Mouse (Mus musculus): ENCODE data around the gene Nap1l1.
"Not testable (repeated sequence)": the region's sequence is repeated elsewhere in the genome, so short reads cannot be mapped to it uniquely, and the experiment has no call there.

The Nap1l1 gene

DNA sequence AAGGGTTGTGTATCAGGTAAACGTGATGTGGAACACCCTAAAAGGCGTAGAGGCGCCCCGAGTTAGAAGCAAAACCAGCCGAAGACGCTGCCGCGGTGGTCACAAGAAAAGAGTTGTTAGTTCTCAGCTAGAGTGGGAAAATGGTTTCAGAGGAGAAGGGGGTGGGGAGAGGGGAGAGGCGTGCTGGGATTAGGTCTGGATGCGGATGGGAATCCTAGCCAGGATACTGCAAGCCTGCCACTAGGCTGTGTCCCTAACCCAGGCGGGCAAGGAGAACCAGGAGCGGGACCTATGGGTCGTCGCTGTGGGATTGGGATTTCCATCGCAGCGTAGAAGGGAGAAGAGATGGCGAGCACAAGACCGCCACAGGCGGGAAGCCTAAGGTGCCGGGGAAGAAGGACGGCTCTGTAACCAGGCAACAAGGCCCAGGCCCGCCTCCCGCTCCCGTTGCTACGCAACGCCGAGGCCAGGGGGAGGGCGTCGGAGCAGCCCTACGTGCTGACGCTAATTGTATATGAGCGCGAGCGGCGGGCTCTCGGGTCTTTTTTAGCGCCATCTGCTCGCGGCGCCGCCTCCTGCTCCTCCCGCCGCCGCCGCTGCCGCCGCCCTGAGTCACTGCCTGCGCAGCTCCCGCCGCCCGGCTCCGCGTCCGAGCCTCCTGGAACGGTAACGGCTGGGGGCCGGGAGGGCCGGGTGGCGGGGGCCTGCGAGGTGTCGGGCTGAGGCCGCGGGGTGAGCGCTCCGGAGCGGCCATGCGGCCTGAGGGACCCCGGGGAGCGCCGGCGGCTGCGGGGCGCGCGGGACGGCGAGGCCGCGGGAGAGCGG, at the start of gene Nap1l1:
Gene Nap1l1, plus strand, starts transcription at position 538 of the 825 bp plus-strand sequence.
- DNase-seq: peak; percentile 98

- DNase-seq: no peak
Observed at GRCm38 (mm10) chr10:111426491-111426890, 46.5 kb upstream of the Nap1l1 start.

- no peak for DNase-seq
Observed at GRCm38 (mm10) chr10:111433502-111433901, 39.5 kb upstream of the Nap1l1 start.

DNA sequence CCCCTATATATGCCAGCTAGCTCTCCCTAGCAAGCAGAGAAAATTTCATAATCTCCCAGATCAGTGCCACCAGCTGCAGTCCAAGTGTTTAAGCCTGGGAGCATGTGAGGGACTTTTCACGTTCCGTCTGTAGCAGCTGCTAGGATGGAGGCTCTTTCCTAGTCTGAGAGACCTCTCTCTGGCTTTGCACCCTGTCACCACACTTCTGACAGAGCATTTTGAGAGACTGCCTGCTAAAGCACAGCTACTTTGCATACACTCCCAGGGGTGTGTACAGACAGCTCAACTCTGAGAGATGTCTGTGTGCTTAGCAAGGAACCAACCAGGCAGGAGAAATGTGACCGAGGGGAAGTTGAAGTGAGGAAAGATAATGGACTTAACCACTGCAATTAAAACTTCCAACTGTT, 32.0 kb upstream of the Nap1l1 start:
- no peak for DNase-seq

- DNase-seq: no peak
Observed at GRCm38 (mm10) chr10:111444199-111444598, 28.8 kb upstream of the Nap1l1 start.

DNA sequence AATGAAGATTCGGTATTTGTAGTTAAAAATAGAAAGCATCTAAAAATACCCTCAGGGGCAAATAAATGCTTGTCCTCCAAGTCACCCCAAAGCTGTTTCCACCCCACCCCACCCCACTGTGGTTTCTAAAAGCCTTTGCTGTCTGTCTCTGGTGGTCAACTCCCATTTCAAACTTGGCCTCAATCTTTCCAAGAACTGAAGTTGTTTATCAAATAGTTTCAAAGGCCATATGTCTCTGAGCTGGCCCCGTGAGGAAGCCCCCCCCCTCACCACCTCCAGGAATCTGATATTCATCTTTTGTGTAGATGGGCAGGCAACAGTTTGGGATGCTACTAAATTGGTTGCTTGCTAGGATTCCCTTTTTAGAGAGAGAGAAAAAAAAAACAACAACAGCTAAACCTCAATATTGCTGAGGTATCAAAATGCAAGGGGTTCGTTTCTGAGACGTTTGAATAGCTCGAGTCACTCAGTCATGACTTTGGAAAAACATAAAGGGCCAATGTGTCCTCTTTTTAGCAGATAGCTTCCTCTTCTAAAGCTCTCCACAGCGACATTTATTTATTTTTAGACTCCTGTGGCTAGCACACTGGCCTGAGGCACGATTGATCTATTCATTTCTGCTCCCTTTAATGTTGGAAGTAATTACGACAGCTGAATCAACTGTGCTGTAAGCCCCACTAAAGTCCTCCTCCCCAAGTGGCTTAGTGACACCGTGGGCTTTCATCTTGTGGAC, 26.9 kb upstream of the Nap1l1 start:
- DNase-seq: no peak

- not testable (repeated sequence) for DNase-seq
Observed at GRCm38 (mm10) chr10:111446672-111447008, 26.4 kb upstream of the Nap1l1 start.

DNA sequence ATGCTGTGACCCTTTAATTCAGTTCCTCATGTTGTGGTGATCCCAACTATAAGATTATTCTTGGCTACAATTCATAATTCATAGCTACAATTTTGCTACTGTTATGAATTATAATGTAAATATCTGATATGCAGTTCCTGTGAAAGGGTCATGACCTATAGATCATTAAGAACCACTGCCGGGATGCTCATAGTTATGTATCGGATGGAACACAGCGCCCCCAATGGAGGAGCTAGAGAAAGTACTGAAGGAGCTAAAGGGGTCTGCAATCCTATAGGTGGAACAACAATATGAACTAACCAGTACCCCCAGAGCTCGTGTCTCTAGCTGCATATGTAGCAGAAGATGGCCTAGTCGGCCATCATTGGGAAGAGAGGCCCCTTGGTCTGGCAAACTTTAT, 23.4 kb upstream of the Nap1l1 start:
- not testable (repeated sequence) for DNase-seq

GRCm38 (mm10) chr10:111451683-111452322, 21.2 kb upstream of the Nap1l1 start:
- DNase-seq: no peak

DNA sequence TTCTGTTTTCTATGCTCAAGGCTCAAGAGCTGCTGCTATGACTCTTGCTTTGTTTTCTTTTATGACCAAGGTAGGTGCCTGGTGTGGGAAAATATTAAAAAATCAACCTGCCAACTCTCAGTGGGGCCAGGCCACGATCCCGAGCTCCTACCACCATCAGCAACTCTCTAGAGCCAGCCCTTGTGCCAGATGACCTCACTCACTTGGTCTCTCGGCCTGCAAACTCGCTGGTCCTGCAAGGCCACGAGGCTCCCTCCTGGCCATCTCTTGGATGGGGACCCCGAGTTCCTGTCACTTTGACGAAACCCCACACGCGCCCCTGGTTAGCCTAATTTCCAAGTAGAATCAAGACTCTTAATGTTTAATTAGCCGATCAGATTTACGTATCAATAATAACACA, 20.6 kb upstream of the Nap1l1 start:
- no peak for DNase-seq

GRCm38 (mm10) chr10:111454698-111455308, 18.2 kb upstream of the Nap1l1 start:
- no peak for DNase-seq

GRCm38 (mm10) chr10:111458088-111458487, 14.9 kb upstream of the Nap1l1 start:
- DNase-seq: no peak

- DNase-seq: no peak
Observed at GRCm38 (mm10) chr10:111459040-111459439, 14.0 kb upstream of the Nap1l1 start.

- no peak for DNase-seq
Observed at GRCm38 (mm10) chr10:111459874-111460273, 13.1 kb upstream of the Nap1l1 start.

DNA sequence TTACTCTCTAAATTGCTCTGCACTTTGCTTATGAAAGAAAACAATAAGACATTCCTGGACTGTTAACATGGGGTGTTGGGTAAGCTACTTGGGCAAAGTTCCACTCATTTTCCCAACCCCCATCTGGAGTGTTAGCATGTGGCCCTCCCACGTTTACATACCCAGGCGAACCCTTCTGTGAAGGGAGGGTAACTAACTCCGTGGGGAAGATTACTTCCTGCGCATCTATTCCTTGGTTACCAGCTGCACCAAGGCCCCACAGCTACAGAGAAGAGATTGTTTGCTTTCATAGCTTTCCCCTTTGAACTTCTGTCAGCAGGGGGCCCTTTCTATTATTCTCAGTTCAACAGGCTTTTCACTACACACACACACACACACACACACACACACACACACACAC, 12.6 kb upstream of the Nap1l1 start:
- DNase-seq: peak; percentile 34 to 61

- no peak for DNase-seq
Observed at GRCm38 (mm10) chr10:111464833-111465232, 8.2 kb upstream of the Nap1l1 start.

- no peak for DNase-seq
Observed at GRCm38 (mm10) chr10:111465409-111465808, 7.6 kb upstream of the Nap1l1 start.

GRCm38 (mm10) chr10:111471166-111471565, 1.9 kb upstream of the Nap1l1 start:
- peak; percentile 12 to 13 for DNase-seq

GRCm38 (mm10) chr10:111473511-111474371, 718 bp downstream of the Nap1l1 start:
- DNase-seq: peak; percentile 25 to 30

DNA sequence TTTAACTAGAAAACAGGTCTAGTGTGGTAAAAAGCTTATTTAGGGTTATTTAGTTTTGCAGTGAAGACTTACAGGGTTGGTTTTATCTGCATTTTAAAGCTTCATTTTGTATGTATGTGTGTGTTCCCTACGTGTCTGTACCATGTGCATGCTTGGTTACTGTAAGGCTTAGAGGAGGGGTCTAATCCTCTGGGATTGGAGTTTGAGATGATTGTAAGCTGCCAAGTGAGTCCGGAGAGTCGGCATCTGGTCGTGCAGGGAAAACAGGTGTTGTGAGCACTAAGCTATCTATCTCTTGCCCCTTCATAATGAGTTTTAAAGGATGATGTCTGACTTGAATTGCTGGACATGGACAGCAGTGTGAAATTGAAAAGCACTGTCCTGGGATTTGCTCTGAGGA, 3.3 kb downstream of the Nap1l1 start:
- no peak for DNase-seq

- DNase-seq: no peak
Observed at GRCm38 (mm10) chr10:111476989-111477510, 4.0 kb downstream of the Nap1l1 start.

DNA sequence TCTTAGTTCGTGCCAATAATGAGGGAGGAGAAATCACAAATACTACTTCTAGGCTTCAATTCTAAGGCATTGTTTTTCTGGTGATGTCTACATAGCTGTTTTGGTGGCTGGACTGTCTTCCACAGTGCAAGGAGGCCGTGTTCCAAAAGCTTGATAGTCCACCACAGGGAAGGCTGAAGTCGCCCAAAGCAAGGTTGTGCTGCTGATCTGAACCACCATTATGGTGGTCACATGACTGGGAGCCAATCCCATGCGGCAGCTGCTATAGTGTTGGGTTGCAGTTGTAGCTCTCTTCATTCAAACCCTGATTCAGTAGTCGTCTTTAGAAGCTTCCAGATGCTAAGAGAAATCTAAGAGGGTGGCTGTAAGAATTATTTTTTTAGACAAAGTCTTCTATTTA, 6.6 kb downstream of the Nap1l1 start:
- DNase-seq: no peak
